Mouse (Mus musculus) midbrain, postnatal 0 days (tissue): ENCODE measurements around the gene Hyal1. TPM values are rescaled to one million over a fixed set of nuclear protein-coding genes. Genes with fewer than 3 reads are reported as not detected.
A peak's percentile ranks its signal among the peaks of the same experiment; 100 is the strongest.

Source experiments
- ATAC-seq: fragments of 200-750 bp; cut with Nextera tagmentation; 2 replicates; pipeline ENCODE4 v1.8.0; 2017; ENCODE audit warnings: moderate number of reproducible peaks, mild to moderate bottlenecking, moderate TSS enrichment, moderate library complexity; ENCODE audit not compliant: low FRiP score
- DNase-seq: peaks from one replicate; pipeline ENCODE4 v3.0.0-alpha.2; 2015; ENCODE audit warnings: low spot score
- H3K27ac ChIP-seq: fragments of 300-500 bp; sonication (generic); 2 replicates; pipeline ENCODE4 v1.5.1; 2014; ENCODE audit warnings: low read depth, mild to moderate bottlenecking, low read length, mixed read lengths
- H3K27me3 ChIP-seq: fragments of 300-500 bp; sonication (generic); 2 replicates; pipeline ENCODE4 v1.6.1; 2014; ENCODE audit warnings: low read length, control low read depth, mixed read lengths; ENCODE audit not compliant: insufficient read depth
- H3K36me3 ChIP-seq: fragments of 300-500 bp; sonication (generic); 2 replicates; pipeline ENCODE4 v1.6.1; 2014; ENCODE audit warnings: low read length, control low read depth, mixed read lengths; ENCODE audit not compliant: insufficient read depth
- H3K4me1 ChIP-seq: fragments of 300-500 bp; sonication (generic); 2 replicates; pipeline ENCODE4 v1.6.1; 2014; ENCODE audit warnings: mild to moderate bottlenecking, control low read depth, antibody characterized with exemption, low read length, mixed read lengths; ENCODE audit not compliant: insufficient read depth
- H3K4me2 ChIP-seq: fragments of 300-500 bp; sonication (generic); 2 replicates; pipeline ENCODE4 v1.6.1; 2014; ENCODE audit warnings: low read depth, mild to moderate bottlenecking, low read length, mixed read lengths; ENCODE audit not compliant: poor library complexity, severe bottlenecking
- H3K4me3 ChIP-seq: fragments of 300-500 bp; sonication (generic); 2 replicates; pipeline ENCODE4 v1.5.1; 2014; ENCODE audit warnings: low read depth, mild to moderate bottlenecking, low read length, moderate library complexity
- H3K9ac ChIP-seq: fragments of 300-500 bp; sonication (generic); replicated peaks from 2 replicates; pipeline ENCODE4 v1.6.1; 2014; ENCODE audit warnings: mild to moderate bottlenecking, low read length, moderate library complexity, mixed read lengths; ENCODE audit not compliant: poor library complexity, severe bottlenecking
- H3K9me3 ChIP-seq: fragments of 300-500 bp; sonication (generic); 2 replicates; pipeline ENCODE4 v1.6.1; 2016; ENCODE audit warnings: low read length, control low read depth
- CTCF ChIP-seq: IDR thresholded peaks from 2 replicates; pipeline ENCODE4 v1.5.1; 2016; ENCODE audit warnings: antibody characterized with exemption, mild to moderate bottlenecking
- WGBS: fragments of 180-500 bp; shearing (Covaris S2); extraction: QIAGEN DNeasy Blood & Tissue Kit; methylation state at CpG from one replicate; pipeline ENCODE4 v1.1.7; 2014; 5-methylcytosine and 5-hydroxymethylcytosine counted together
- polyA plus RNA-seq: library from polyadenylated mRNA; unstranded; fragments of >200 nt; fragmentation: Nextera tagmentation; extraction: Ambion mirVana; gene quantifications from 2 replicates; pipeline ENCODE4 v1.2.1, GENCODE M21; 2015
- total RNA-seq: library from RNA; depleted of rRNA; stranded (reverse); fragments of >200 nt; gene quantifications from 2 replicates; pipeline ENCODE4 v1.2.3, GENCODE M21; 2014

Hyal1 gene
- total and polyA plus RNA-seq, 2 experiments from 2014 or later, result 2.9 to 3.5 TPM

DNA sequence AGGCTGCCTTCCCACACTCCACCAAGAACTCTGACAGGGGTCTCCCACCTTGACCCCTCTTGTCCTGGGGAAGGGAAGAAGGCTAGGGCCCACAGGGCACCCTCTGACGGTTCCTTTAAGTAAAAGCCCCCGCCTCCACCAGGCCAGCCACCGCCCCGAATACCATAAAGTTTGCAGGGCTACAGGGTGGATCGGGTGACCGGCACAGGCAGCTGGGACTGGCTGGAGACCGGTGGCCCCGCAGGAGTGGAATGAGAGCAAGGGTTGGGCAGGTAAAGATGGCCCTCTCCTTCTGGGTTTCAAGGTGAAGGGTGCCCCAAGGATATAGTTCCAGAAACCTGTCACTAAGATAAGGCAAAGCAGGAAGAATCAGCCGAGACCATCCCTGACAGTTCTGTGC is 29.9 kb downstream of the Hyal1 start:
- Histone ChIP-seq H3K4me1 (peaks cover 4% of the 10 kb centered on the region; the same call in 1 of the 2 replicates), H3K27me3 (no peaks in the 10 kb centered on the region), H3K27ac (no peak overlapping the region), H3K4me3 (no peak overlapping the region), H3K9ac (no peak overlapping the region), H3K36me3 (no peaks in the 10 kb centered on the region), H3K9me3 (no peaks in the 10 kb centered on the region), H3K4me2 (no peak overlapping the region)
- WGBS, result 36% methylated on average over 9 of the region's 9 CpGs
- TF ChIP-seq CTCF, result no peak
- ATAC-seq, result no peak
- DNase-seq, result no peak

DNA sequence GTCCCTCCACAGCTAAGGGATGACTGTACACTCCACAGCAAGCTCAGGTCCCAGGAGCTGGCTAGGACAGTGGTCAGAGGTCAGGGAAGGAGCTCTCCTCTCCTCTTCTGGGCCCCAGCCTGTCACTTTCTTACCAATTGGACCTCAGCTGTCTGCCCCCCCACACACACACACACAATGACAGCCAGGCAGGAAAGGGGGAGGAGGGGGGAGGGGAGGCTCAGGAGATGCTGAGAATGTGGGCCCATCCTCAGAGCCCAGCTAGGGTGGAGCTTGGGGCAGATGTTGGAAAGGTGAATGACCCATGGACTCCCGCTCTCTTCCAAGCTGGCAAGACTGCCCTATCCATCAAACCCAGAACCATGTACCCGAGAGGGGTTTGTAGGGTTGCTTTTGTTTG is 30.3 kb downstream of the Hyal1 start:
- Histone ChIP-seq H3K4me3 (no peak overlapping the region), H3K36me3 (no peaks in the 10 kb centered on the region), H3K4me2 (no peak overlapping the region), H3K27ac (no peak overlapping the region), H3K9ac (no peak overlapping the region), H3K9me3 (no peaks in the 10 kb centered on the region), H3K4me1 (peaks cover 8% of the 10 kb centered on the region), H3K27me3 (no peaks in the 10 kb centered on the region)
- no peak for DNase-seq
- WGBS, result 80% methylated on average over 2 of the region's 2 CpGs
- TF ChIP-seq CTCF, result no peak
- no peak for ATAC-seq

DNA sequence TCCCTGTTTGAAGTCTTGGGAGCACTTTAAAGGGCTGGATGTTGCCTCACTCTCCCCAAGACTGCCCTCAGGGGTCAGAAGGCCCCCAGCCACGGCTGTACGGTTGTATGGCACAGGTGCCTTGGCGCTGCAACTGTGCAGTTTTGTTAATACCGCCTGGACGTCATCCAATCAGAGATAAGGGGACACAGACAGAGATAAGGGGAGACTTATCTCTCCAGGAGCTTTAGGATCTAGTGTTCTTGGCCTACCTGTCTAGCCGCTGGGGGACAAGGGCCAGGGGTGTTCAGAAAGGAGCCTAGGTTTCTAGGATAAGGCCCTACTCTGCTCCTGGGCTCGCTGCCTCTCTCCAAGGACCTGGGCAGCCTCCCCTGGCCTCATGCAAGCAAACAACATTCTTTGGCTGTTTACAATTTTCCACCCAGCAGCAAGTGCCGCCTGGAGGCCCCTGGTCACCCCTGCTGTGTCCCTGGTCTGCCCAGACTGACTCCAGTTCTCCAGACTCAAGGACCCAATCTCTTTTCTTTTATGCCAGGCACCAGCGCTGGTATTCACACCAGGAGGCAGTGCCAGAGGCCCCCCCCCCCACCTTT is 31.0 kb downstream of the Hyal1 start:
- TF ChIP-seq CTCF, result no peak
- Histone ChIP-seq H3K9me3 (no peaks in the 10 kb centered on the region), H3K4me2 (no peak overlapping the region), H3K4me3 (no peak overlapping the region), H3K27ac (no peak overlapping the region), H3K9ac (no peak overlapping the region), H3K4me1 (peaks cover 9% of the 10 kb centered on the region), H3K27me3 (no peaks in the 10 kb centered on the region), H3K36me3 (no peaks in the 10 kb centered on the region)
- ATAC-seq, result no peak
- DNase-seq, result no peak
- 62% methylated on average over 9 of the region's 9 CpGs for WGBS

- H3K9ac ChIP-seq, result no peak within 1 kb of the TSS
- TF ChIP-seq CTCF, result no peak
Observed at GRCm38 (mm10) chr9:107608741-107609432, 32.2 kb downstream of the Hyal1 start, which contains the start of gene Sema3b. Gene Sema3b, minus strand, starts transcription at chr9:107609229.

DNA sequence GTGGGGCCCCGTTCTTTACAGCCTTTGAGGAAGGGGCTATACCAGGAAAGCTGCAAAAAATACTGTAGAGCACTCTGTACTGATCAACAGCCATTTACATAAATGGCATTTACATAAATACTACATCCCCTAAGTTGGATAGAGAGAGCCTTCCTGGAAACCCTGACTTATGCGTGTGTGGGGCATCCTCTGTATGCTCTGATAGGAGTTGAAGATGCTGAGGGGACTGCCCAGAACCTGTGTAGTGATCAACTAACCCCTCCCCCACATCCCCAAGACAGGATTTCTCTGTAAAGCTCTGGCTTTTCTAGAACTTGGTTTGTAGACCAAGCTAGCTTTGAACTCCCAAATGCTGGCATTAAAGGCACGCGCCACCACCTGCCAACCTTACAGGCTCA is 32.7 kb downstream of the Hyal1 start:
- no peak for ATAC-seq
- peaks cover 9% of the 10 kb centered on the region for H3K4me1 ChIP-seq
- 62% methylated on average over 4 of the region's 4 CpGs for WGBS
- no peak overlapping the region for H3K9ac ChIP-seq
- no peaks in the 10 kb centered on the region for H3K9me3 ChIP-seq
- DNase-seq, result no peak
- no peak overlapping the region for H3K27ac ChIP-seq
- TF ChIP-seq CTCF, result no peak
- H3K36me3 ChIP-seq, result peaks cover 4% of the 10 kb centered on the region; the same call in 1 of the 2 replicates
- H3K4me2 ChIP-seq, result no peak overlapping the region
- H3K4me3 ChIP-seq, result no peak overlapping the region
- no peaks in the 10 kb centered on the region for H3K27me3 ChIP-seq

More at GRCm38 (mm10) chr9:107608741-107609432, 32.2 kb downstream of the Hyal1 start, which contains the start of gene Sema3b:
- WGBS, result 47% methylated on average over 12 of the region's 12 CpGs
- Histone ChIP-seq H3K4me1 (peaks cover 9% of the 10 kb centered on the region), H3K4me2 (no peak within 1 kb of the TSS), H3K27me3 (no peaks in the 10 kb centered on the region), H3K36me3 (no peaks in the 10 kb centered on the region), H3K4me3 (no peak within 1 kb of the TSS), H3K9me3 (no peaks in the 10 kb centered on the region), H3K27ac (no peak within 1 kb of the TSS)
- ATAC-seq (no peak), DNase-seq (no peak)

- Histone ChIP-seq H3K4me1 (peaks cover 9% of the 10 kb centered on the region), H3K9me3 (no peaks in the 10 kb centered on the region), H3K27me3 (no peaks in the 10 kb centered on the region), H3K4me2 (peak overlapping the region; percentile 56), H3K4me3 (no peak overlapping the region), H3K9ac (peak overlapping the region; percentile 62), H3K36me3 (peaks cover 24% of the 10 kb centered on the region), H3K27ac (peak overlapping the region; percentile 97)
- no peak for TF ChIP-seq CTCF
- no peak for DNase-seq
- ATAC-seq, result no peak
- 64% methylated on average over 6 of the region's 6 CpGs for WGBS
Observed at GRCm38 (mm10) chr9:107611456-107612190, 34.9 kb downstream of the Hyal1 start.
